Mouse (Mus musculus) liver, embryonic 14.5 days (tissue): ENCODE results near the gene Carns1. TPM values are rescaled to one million over a fixed set of nuclear protein-coding genes. Genes with fewer than 3 reads are reported as not detected.

Experiments
- ATAC-seq: fragments of 200-750 bp; cut with Nextera tagmentation; 2 replicates; pipeline ENCODE4 v1.8.0; 2017; ENCODE audit warnings: moderate number of reproducible peaks, mild to moderate bottlenecking, moderate library complexity; ENCODE audit not compliant: insufficient read depth
- DNase-seq, 3 experiments: peaks; one replicate each; pipeline ENCODE4 v3.0.0-alpha.2; 2012 to 2013; ENCODE audit warnings: low read depth in 3 of 3, low spot score in 3 of 3
- H3K27ac ChIP-seq: fragments of 300-500 bp; sonication (generic); 2 replicates; pipeline ENCODE4 v1.5.1; 2014; ENCODE audit warnings: moderate library complexity, mild to moderate bottlenecking, control low read depth, inconsistent platforms
- H3K27me3 ChIP-seq: fragments of 300-500 bp; sonication (generic); 2 replicates; pipeline ENCODE4 v1.6.1; 2014; ENCODE audit warnings: mild to moderate bottlenecking, low read length, moderate library complexity; ENCODE audit not compliant: control insufficient read depth, insufficient read depth
- H3K36me3 ChIP-seq: fragments of 300-500 bp; sonication (generic); replicated peaks from 2 replicates; pipeline ENCODE4 v1.6.1; 2014; ENCODE audit warnings: low read depth; ENCODE audit not compliant: control insufficient read depth, insufficient read depth
- H3K4me1 ChIP-seq, 2 experiments: fragments of 200-500 bp in 1 of 2; fragments of 300-500 bp in 1 of 2; sonication (generic) in 1 of 2; replicated peaks; 2 replicates each; pipeline ENCODE4 v1.6.1; 2012 to 2014; ENCODE audit warnings: antibody characterized with exemption in 1 of 2, inconsistent platforms in 1 of 2, low read length in 1 of 2; ENCODE audit not compliant: control insufficient read depth in 2 of 2, insufficient read depth in 2 of 2
- H3K4me2 ChIP-seq: fragments of 300-500 bp; sonication (generic); 2 replicates; pipeline ENCODE4 v1.6.1; 2014; ENCODE audit warnings: low read depth, mild to moderate bottlenecking, control low read depth, moderate library complexity
- H3K4me3 ChIP-seq, 2 experiments: fragments of 200-500 bp in 1 of 2; fragments of 300-500 bp in 1 of 2; sonication (generic) in 1 of 2; 2 replicates each; pipeline ENCODE4 v1.5.1; 2012 to 2014; ENCODE audit warnings: low read depth in 2 of 2, low read length in 2 of 2, mild to moderate bottlenecking in 2 of 2, control low read depth in 1 of 2, inconsistent platforms in 1 of 2, moderate library complexity in 1 of 2; ENCODE audit not compliant: insufficient read depth in 1 of 2
- H3K9ac ChIP-seq: fragments of 300-500 bp; sonication (generic); replicated peaks from 2 replicates; pipeline ENCODE4 v1.6.1; 2014; ENCODE audit warnings: mild to moderate bottlenecking, control low read depth, moderate library complexity
- H3K9me3 ChIP-seq: fragments of 300-500 bp; sonication (generic); 2 replicates; pipeline ENCODE4 v1.6.1; 2016; ENCODE audit warnings: low read length, mixed read lengths; ENCODE audit not compliant: control insufficient read depth
- CTCF ChIP-seq: IDR thresholded peaks from 2 replicates; pipeline ENCODE4 v1.5.1; 2016; ENCODE audit warnings: antibody characterized with exemption, low read depth, control low read depth
- EP300 ChIP-seq: IDR thresholded peaks from 2 replicates; pipeline ENCODE4 v1.6.1; 2016; ENCODE audit warnings: antibody characterized with exemption, low read depth
- WGBS: fragments of 180-500 bp; shearing (Covaris S2); extraction: QIAGEN DNeasy Blood & Tissue Kit; methylation state at CpG from one replicate; pipeline ENCODE4 v1.1.7; 2014; ENCODE audit not compliant: insufficient replicate concordance; 5-methylcytosine and 5-hydroxymethylcytosine counted together
- polyA plus RNA-seq, 2 experiments: library from polyadenylated mRNA; depleted of rRNA in 1 of 2; stranded (reverse) in 1 of 2; unstranded in 1 of 2; fragments of >200 nt; fragmentation: Nextera tagmentation in 1 of 2; extraction: Ambion mirVana in 1 of 2; gene quantifications; 2 replicates each; pipeline versions ENCODE4 v1.2.1 to v1.2.3; 2012 to 2014

Gene Carns1
- polyA plus RNA-seq, 2 experiments = 0.18 to 0.32 TPM

DNA sequence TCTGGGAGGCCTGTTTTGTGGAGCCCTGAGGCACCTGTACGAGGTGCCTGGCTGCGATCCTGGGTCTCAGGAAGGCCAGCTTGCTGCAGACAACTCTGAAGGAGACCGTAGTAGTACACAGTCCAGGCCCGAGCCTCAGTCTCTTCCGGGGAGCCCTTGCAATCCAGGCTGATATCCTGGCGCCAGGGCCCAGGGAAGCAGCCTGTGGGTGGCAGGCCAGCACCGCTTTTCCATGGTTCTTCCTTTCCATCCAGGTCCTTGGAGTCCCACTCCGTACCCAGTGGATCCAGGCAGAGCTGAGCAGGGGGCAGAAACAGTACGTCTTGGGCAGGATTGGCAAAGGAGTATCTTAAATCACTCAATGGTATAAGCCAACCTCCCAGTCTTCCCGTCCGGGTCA lies 2.4 kb downstream of the Carns1 start:
- WGBS = 60% methylated on average over 11 of the region's 11 CpGs
- Histone ChIP-seq H3K4me2 (no peak overlapping the region), H3K4me1 (peaks cover 4 to 12% of the 10 kb centered on the region in 2 experiments), H3K9me3 (no peaks in the 10 kb centered on the region), H3K27ac (no peak overlapping the region), H3K9ac (no peak overlapping the region), H3K36me3 (no peaks in the 10 kb centered on the region), H3K27me3 (no peaks in the 10 kb centered on the region), H3K4me3 (no peak overlapping the region)
- TF ChIP-seq EP300 (no peak), CTCF (no peak; the same call in 1 of the 2 replicates)
- no peak for DNase-seq
- ATAC-seq = no peak

DNA sequence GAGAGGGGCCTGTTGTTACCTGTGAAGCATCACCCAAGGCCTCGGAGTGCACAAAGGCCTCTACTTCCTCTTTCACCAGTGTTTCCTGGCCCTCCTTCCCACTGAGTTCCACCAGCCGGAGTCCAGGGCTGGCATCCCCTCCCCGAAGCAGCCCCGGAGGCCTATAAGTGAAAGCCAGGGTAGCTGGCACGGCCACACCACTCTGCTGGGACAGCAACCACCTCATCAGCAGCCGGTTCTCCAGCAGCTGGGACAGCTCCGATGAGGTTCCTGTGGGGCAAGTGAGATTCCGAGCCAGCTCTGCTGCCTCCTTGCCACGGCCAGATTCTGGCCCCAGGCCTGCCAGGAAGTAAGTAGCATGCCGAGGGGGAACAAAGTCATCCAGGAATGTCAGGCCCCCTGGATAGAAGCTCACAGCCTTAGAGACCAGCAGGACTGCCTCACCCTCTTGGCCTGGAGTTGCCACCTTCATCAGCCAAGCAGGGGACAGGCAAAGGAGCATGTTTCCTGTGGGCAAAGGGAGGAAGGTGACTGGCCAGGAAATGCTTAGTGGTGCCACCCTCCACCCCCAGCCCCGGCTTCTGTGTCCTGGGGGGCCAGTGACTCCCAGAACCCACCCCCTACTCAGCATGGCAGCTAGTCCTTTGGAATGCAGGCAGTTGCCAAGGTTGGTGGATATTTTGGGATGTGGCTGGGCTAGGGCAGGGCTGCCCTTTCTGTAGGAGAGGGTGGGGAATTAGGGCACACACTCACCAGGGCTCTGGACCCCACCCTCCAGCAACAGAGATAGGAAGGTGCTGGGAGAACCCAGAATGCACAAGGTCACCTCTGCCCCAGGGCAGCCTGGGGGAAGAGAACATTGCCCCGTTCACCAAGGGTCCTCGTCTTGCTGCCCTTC lies 3.6 kb downstream of the Carns1 start:
- Histone ChIP-seq H3K9ac (no peak overlapping the region), H3K27me3 (no peaks in the 10 kb centered on the region), H3K4me3 (no peak overlapping the region), H3K36me3 (no peaks in the 10 kb centered on the region), H3K4me2 (no peak overlapping the region), H3K27ac (no peak overlapping the region), H3K9me3 (no peaks in the 10 kb centered on the region), H3K4me1 (peaks cover 4 to 12% of the 10 kb centered on the region in 2 experiments)
- no peak for ATAC-seq
- DNase-seq = no peak
- no peak for TF ChIP-seq CTCF
- TF ChIP-seq EP300 = no peak
- WGBS = 44% methylated on average over 13 of the region's 13 CpGs

DNA sequence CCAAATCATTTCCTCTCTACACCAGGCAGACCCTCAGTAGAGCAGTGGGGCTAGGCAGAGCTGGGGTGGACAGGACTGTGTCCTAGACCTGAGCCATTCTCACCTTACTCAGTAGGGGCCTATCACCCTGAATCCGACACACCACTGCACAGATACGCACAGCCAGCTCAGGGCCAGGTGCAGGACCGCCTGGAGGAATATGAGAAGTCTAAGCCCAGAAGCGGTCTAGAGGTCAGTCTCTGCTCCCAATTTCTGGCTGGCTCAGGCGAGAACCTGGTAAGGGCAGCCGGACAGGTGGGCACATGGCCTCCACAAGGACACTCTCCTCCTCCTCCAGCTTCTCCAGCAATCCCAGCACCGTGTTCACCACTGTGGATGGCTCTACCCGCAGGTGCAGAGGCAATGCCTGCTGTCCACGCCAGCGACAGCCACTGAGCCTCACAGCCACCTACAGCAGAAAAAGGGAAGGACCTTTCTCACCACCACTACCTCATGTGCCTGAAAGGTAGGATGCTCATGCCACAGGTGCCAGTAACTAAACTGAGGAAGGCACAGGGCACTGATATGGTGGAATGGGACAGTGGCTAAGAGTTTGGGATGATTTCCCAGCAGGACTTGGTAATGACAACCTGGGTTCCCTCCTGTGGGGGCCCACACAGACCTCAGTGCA lies 4.4 kb downstream of the Carns1 start:
- H3K4me2 ChIP-seq = no peak overlapping the region
- no peak overlapping the region for H3K27ac ChIP-seq
- TF ChIP-seq CTCF (no peak), EP300 (no peak)
- no peak overlapping the region for H3K9ac ChIP-seq
- no peaks in the 10 kb centered on the region for H3K36me3 ChIP-seq
- no peaks in the 10 kb centered on the region for H3K27me3 ChIP-seq
- peaks cover 4 to 12% of the 10 kb centered on the region in 2 experiments for H3K4me1 ChIP-seq
- WGBS = 73% methylated on average over 10 of the region's 10 CpGs
- no peak for ATAC-seq
- no peak overlapping the region for H3K4me3 ChIP-seq
- no peaks in the 10 kb centered on the region for H3K9me3 ChIP-seq
- DNase-seq = no peak

- no peaks in the 10 kb centered on the region for H3K9me3 ChIP-seq
- no peak for TF ChIP-seq CTCF
- no peak for TF ChIP-seq EP300
- WGBS = 13% methylated on average over 27 of the region's 27 CpGs
- no peak for DNase-seq
- peaks cover 4 to 5% of the 10 kb centered on the region in 2 experiments for H3K4me1 ChIP-seq
- peak overlapping the region; percentile 50 for H3K9ac ChIP-seq
- no peaks in the 10 kb centered on the region for H3K27me3 ChIP-seq
- H3K4me2 ChIP-seq = peak overlapping the region; percentile 87
- H3K4me3 ChIP-seq = peak overlapping the region; percentile 42 to 57
- H3K36me3 ChIP-seq = no peaks in the 10 kb centered on the region
- peak; percentile 54 for ATAC-seq
- H3K27ac ChIP-seq = peak overlapping the region; percentile 0; the same call in 1 of the 2 replicates
Observed at GRCm38 (mm10) chr19:4169810-4170209, 5.5 kb downstream of the Carns1 start.

- Histone ChIP-seq H3K4me2 (peak overlapping the region; percentile 87), H3K27me3 (no peaks in the 10 kb centered on the region), H3K4me3 (peak overlapping the region; percentile 42 to 57), H3K9ac (peak overlapping the region; percentile 50), H3K9me3 (no peaks in the 10 kb centered on the region), H3K36me3 (no peaks in the 10 kb centered on the region), H3K27ac (peak overlapping the region; percentile 0; the same call in 1 of the 2 replicates), H3K4me1 (peaks cover 4 to 6% of the 10 kb centered on the region in 2 experiments)
- peak; percentile 94 to 95 (median 94) for DNase-seq
- ATAC-seq = peak; percentile 94
- TF ChIP-seq CTCF (peak; percentile 97), EP300 (no peak)
- WGBS = under 1% methylated on average over 43 of the region's 43 CpGs
Observed at GRCm38 (mm10) chr19:4169378-4169784, 5.9 kb downstream of the Carns1 start.
